Mouse (Mus musculus) CH12.LX (cell line): ENCODE results near the gene Phyhd1. TPM values are rescaled to one million over a fixed set of nuclear protein-coding genes. Genes with fewer than 3 reads are reported as not detected.

Experiments used
- DNase-seq: peaks from one replicate; pipeline ENCODE4 v3.0.0-alpha.2; 2013; ENCODE audit errors: extremely low read depth
- H3K27ac ChIP-seq: 2 replicates; pipeline ENCODE4 v1.5.1; 2012; ENCODE audit warnings: low read depth, mild to moderate bottlenecking, control low read depth, moderate library complexity; ENCODE audit not compliant: insufficient read depth
- H3K27me3 ChIP-seq: replicated peaks from 2 replicates; pipeline ENCODE3; 2012; ENCODE audit warnings: inconsistent platforms
- H3K36me3 ChIP-seq, 2 experiments: replicated peaks in 1 of 2; 2 replicates each; pipeline versions ENCODE3 to v1.6.1; 2012; ENCODE audit warnings: inconsistent platforms in 1 of 2, low read length in 1 of 2, mild to moderate bottlenecking in 1 of 2, mixed read lengths in 1 of 2, moderate library complexity in 1 of 2; ENCODE audit not compliant: control insufficient read depth in 1 of 2, insufficient read depth in 1 of 2
- H3K4me1 ChIP-seq, 2 experiments: 2 replicates each; pipeline ENCODE4 v1.6.1; 2012; ENCODE audit warnings: inconsistent platforms in 1 of 2, moderate library complexity in 1 of 2; ENCODE audit not compliant: insufficient read depth in 2 of 2, control insufficient read depth in 1 of 2
- H3K4me2 ChIP-seq: 2 replicates; pipeline ENCODE4 v1.6.1; 2012; ENCODE audit warnings: low read depth, mild to moderate bottlenecking, control low read depth; ENCODE audit not compliant: poor library complexity, insufficient read depth, severe bottlenecking
- H3K4me3 ChIP-seq, 3 experiments: fragments of 150-350 bp in 1 of 3; sonication (generic) in 1 of 3; replicated peaks in 1 of 3; 2 replicates each; pipeline versions ENCODE3 to v1.5.1; 2011 to 2012; ENCODE audit warnings: low read depth in 2 of 3, low read length in 2 of 3, mild to moderate bottlenecking in 2 of 3, moderate library complexity in 2 of 3, control low read depth in 1 of 3, improper control_type of control experiment in 1 of 3, inconsistent platforms in 1 of 3, mixed read lengths in 1 of 3; ENCODE audit not compliant: poor library complexity in 1 of 3
- H3K79me2 ChIP-seq: replicated peaks from 2 replicates; pipeline ENCODE4 v1.6.1; 2012; ENCODE audit warnings: mild to moderate bottlenecking, moderate library complexity; ENCODE audit not compliant: control insufficient read depth, poor library complexity, insufficient read depth, severe bottlenecking; ENCODE audit errors: extremely low read depth
- H3K9ac ChIP-seq: 2 replicates; pipeline ENCODE4 v1.6.1; 2012; ENCODE audit warnings: low read depth, mild to moderate bottlenecking, control low read depth, moderate library complexity; ENCODE audit not compliant: insufficient read depth
- H3K9me3 ChIP-seq: replicated peaks from 2 replicates; pipeline ENCODE3; 2012; ENCODE audit warnings: low read length, inconsistent platforms, mixed read lengths
- E2F4 ChIP-seq: IDR thresholded peaks from 2 replicates; pipeline ENCODE4 v1.6.1; 2011; ENCODE audit warnings: low read depth, low read length, improper control_type of control experiment; ENCODE audit not compliant: insufficient replicate concordance
- ELF1 ChIP-seq: IDR thresholded peaks from 2 replicates; pipeline ENCODE4 v1.6.1; 2014; ENCODE audit warnings: low read depth, mild to moderate bottlenecking, inconsistent platforms, low read length, improper control_type of control experiment
- EP300 ChIP-seq: IDR thresholded peaks from 2 replicates; pipeline ENCODE4 v1.6.1; 2011; ENCODE audit warnings: low read length, improper control_type of control experiment
- ETS1 ChIP-seq: conservative IDR thresholded peaks from 2 replicates; pipeline ENCODE4 v1.6.1; 2012; ENCODE audit warnings: low read depth, mild to moderate bottlenecking, inconsistent platforms, low read length, improper control_type of control experiment, moderate library complexity
- MAX ChIP-seq: IDR thresholded peaks from 2 replicates; pipeline ENCODE4 v1.6.1; 2011; ENCODE audit warnings: low read length, improper control_type of control experiment
- MAZ ChIP-seq: IDR thresholded peaks from 2 replicates; pipeline ENCODE4 v1.6.1; 2012; ENCODE audit warnings: low read depth, mild to moderate bottlenecking, inconsistent platforms, low read length, improper control_type of control experiment, moderate library complexity
- MXI1 ChIP-seq: IDR thresholded peaks from 2 replicates; pipeline ENCODE4 v1.6.1; 2011; ENCODE audit warnings: mild to moderate bottlenecking, low read depth, low read length, improper control_type of control experiment
- MYC ChIP-seq: IDR thresholded peaks from 2 replicates; pipeline ENCODE4 v1.6.1; 2011; ENCODE audit warnings: low read depth, mild to moderate bottlenecking, improper control_type of control experiment, low read length
- PAX5 ChIP-seq: IDR thresholded peaks from 2 replicates; pipeline ENCODE4 v1.6.1; 2012; ENCODE audit warnings: low read length, inconsistent platforms, mixed read lengths
- RAD21 ChIP-seq: IDR thresholded peaks from 2 replicates; pipeline ENCODE4 v1.6.1; 2011; ENCODE audit warnings: low read depth, mild to moderate bottlenecking, low read length, improper control_type of control experiment, moderate library complexity
- RCOR1 ChIP-seq: conservative IDR thresholded peaks from 2 replicates; pipeline ENCODE4 v1.6.1; 2012; ENCODE audit warnings: low read depth, mild to moderate bottlenecking, inconsistent platforms, low read length, improper control_type of control experiment
- SMC3 ChIP-seq: IDR thresholded peaks from 2 replicates; pipeline ENCODE4 v1.6.1; 2011; ENCODE audit warnings: low read depth, low read length, improper control_type of control experiment
- UBTF ChIP-seq: IDR thresholded peaks from 2 replicates; pipeline ENCODE4 v1.6.1; 2012; ENCODE audit warnings: low read depth, mild to moderate bottlenecking, inconsistent platforms, low read length, improper control_type of control experiment, moderate library complexity
- ZKSCAN1 ChIP-seq: IDR thresholded peaks from 2 replicates; pipeline ENCODE4 v1.6.1; 2012; ENCODE audit warnings: low read depth, inconsistent platforms, low read length, improper control_type of control experiment, borderline replicate concordance
- ZNF384 ChIP-seq: IDR thresholded peaks from 2 replicates; pipeline ENCODE4 v1.6.1; 2012; ENCODE audit warnings: low read depth, low read length, improper control_type of control experiment, inconsistent platforms
- dilution Hi-C: fragments of 300-500 bp; cut with MboI; formaldehyde crosslinking; loops from 2 replicates; pipeline ENCODE4 v1.14.3; 2020; ENCODE audit warnings: low sequenced_read_pairs; ENCODE audit not compliant: extremely low pct_unique_long_range_greater_than_20kb, extremely low pct_ligation_motif_present
- in situ Hi-C: fragments of 300-500 bp; cut with MboI; formaldehyde crosslinking; loops from 3 replicates; pipeline ENCODE4 v1.14.3; 2019; ENCODE audit warnings: low sequenced_read_pairs, low pct_ligation_motif_present, low pct_unique_long_range_greater_than_20kb, mixed read lengths
- polyA plus RNA-seq: library from polyadenylated mRNA; unstranded; fragments of >175 nt; gene quantifications from 2 replicates; pipeline ENCODE4 v1.2.1, GENCODE M21; 2012; ENCODE audit warnings: low read depth; ENCODE audit not compliant: insufficient read length
- total RNA-seq, 2 experiments: library from RNA; depleted of rRNA; stranded (reverse); fragments of 300-350 nt in 1 of 2; fragments of >200 nt in 1 of 2; gene quantifications; 2 replicates each; pipeline ENCODE4 v1.2.3; 2012 to 2014

Gene Phyhd1
- total and polyA plus RNA-seq, 3 experiments: 7.1 to 9.7 (median 8.9) TPM

- H3K4me3 ChIP-seq: peak overlapping the region; percentile 53 to 84 (median 80)
- dilution Hi-C loops: no loop called here
- no peaks in the 10 kb centered on the region for H3K27me3 ChIP-seq
- H3K79me2 ChIP-seq: no peaks in the 10 kb centered on the region
- DNase-seq: peak; percentile 18
- H3K4me2 ChIP-seq: peak overlapping the region; percentile 69
- H3K9ac ChIP-seq: peak overlapping the region; percentile 78
- in situ Hi-C loops: no loop called here
- TF ChIP-seq UBTF (peak; percentile 70; the same call in 1 of the 2 replicates), EP300 (no peak), MXI1 (no peak), MYC (no peak)
- peaks cover 9 to 32% of the 10 kb centered on the region in 2 experiments for H3K36me3 ChIP-seq
- no peaks in the 10 kb centered on the region for H3K9me3 ChIP-seq
- H3K27ac ChIP-seq: peak overlapping the region; percentile 35
- peaks cover 8 to 34% of the 10 kb centered on the region in 2 experiments; a peak in 3 of 4 replicates for H3K4me1 ChIP-seq
Observed at GRCm38 (mm10) chr2:30237881-30238280, 28.1 kb upstream of the Phyhd1 start.

DNA sequence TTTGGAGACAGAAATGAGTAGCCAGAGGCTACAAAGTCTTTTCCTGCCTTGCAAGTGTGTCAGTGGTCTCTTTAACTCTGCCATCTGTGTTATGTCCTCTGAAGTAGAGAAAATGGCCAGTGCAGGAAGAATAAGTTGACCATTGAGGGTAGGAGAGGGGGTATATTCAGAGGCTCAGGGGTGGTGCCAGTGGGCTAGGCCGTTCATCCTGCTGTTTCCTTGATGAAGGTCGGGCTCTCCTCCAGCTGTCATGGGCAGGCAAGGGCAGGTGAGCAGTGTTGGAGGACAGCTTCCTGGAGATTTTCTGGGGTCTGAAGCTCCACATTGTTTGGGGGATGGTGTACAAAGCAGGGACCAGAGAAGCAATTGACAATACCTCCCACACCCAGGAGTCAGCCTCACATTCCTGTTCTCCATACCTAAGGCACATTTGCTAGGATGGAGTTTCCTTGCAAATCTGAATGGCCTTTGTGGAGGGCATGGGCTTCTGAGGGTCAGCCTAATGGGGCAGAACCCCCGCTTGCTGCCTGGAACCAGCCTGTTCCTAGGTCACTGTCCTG is 27.0 kb upstream of the Phyhd1 start:
- no peaks in the 10 kb centered on the region for H3K27me3 ChIP-seq
- no peak overlapping the region for H3K4me3 ChIP-seq
- no peaks in the 10 kb centered on the region for H3K79me2 ChIP-seq
- peaks cover 8 to 36% of the 10 kb centered on the region in 2 experiments; a peak in 3 of 4 replicates for H3K4me1 ChIP-seq
- no peak for DNase-seq
- TF ChIP-seq ZNF384 (no peak), MAX (no peak), ZKSCAN1 (no peak), MAZ (no peak), ELF1 (no peak), PAX5 (no peak), ETS1 (no peak), MYC (no peak), RCOR1 (no peak), SMC3 (no peak), MXI1 (no peak), RAD21 (no peak), E2F4 (no peak), UBTF (no peak)
- H3K4me2 ChIP-seq: 0 out of 2 replicates have a peak overlapping the region, but pooled peaks have one; percentile 69
- peak overlapping the region; percentile 78; the same call in 1 of the 2 replicates for H3K9ac ChIP-seq
- in situ Hi-C loops (no loop called here), dilution Hi-C loops (no loop called here)
- no peaks in the 10 kb centered on the region for H3K9me3 ChIP-seq
- H3K27ac ChIP-seq: no peak overlapping the region
- peaks cover 15 to 41% of the 10 kb centered on the region in 2 experiments for H3K36me3 ChIP-seq
